Mouse (Mus musculus) embryonic facial prominence, embryonic 11.5 days (tissue): ENCODE data around the gene Apmap. TPM values are rescaled to one million over a fixed set of nuclear protein-coding genes. Genes with fewer than 3 reads are reported as not detected.

Source experiments
- ATAC-seq: fragments of 200-750 bp; cut with Nextera tagmentation; replicated peaks from 2 replicates; pipeline ENCODE4 v1.8.0; 2017; ENCODE audit warnings: low read depth; ENCODE audit not compliant: insufficient number of reproducible peaks, low FRiP score, low TSS enrichment
- DNase-seq: peaks from one replicate; pipeline ENCODE4 v3.0.0-alpha.2; 2015; ENCODE audit warnings: low spot score
- H3K27ac ChIP-seq: fragments of 300-500 bp; sonication (generic); replicated peaks from 2 replicates; pipeline ENCODE4 v1.5.1; 2014; ENCODE audit warnings: mild to moderate bottlenecking, low read depth, low read length, control low read depth
- H3K27me3 ChIP-seq: fragments of 300-500 bp; sonication (generic); 2 replicates; pipeline ENCODE4 v1.6.1; 2014; ENCODE audit warnings: mild to moderate bottlenecking, low read length, moderate library complexity, mixed read lengths; ENCODE audit not compliant: control insufficient read depth, insufficient read depth
- H3K36me3 ChIP-seq: fragments of 300-500 bp; sonication (generic); replicated peaks from 2 replicates; pipeline ENCODE4 v1.6.1; 2014; ENCODE audit warnings: low read depth, mild to moderate bottlenecking, low read length, moderate library complexity, mixed read lengths; ENCODE audit not compliant: control insufficient read depth, insufficient read depth
- H3K4me1 ChIP-seq: fragments of 300-500 bp; sonication (generic); 2 replicates; pipeline ENCODE4 v1.6.1; 2014; ENCODE audit warnings: low read length, mixed read lengths; ENCODE audit not compliant: control insufficient read depth, insufficient read depth
- H3K4me2 ChIP-seq: fragments of 300-500 bp; sonication (generic); 2 replicates; pipeline ENCODE4 v1.6.1; 2014; ENCODE audit warnings: low read depth, mild to moderate bottlenecking, control low read depth, low read length, moderate library complexity
- H3K4me3 ChIP-seq: fragments of 300-500 bp; sonication (generic); 2 replicates; pipeline ENCODE4 v1.5.1; 2014; ENCODE audit warnings: low read depth, low read length, control low read depth
- H3K9ac ChIP-seq: fragments of 300-500 bp; sonication (generic); replicated peaks from 2 replicates; pipeline ENCODE4 v1.6.1; 2014; ENCODE audit warnings: mild to moderate bottlenecking, control low read depth, low read length
- H3K9me3 ChIP-seq: fragments of 300-500 bp; sonication (generic); replicated peaks from 2 replicates; pipeline ENCODE4 v1.6.1; 2016; ENCODE audit warnings: mild to moderate bottlenecking, low read length, inconsistent platforms, mixed read lengths; ENCODE audit not compliant: control insufficient read depth
- WGBS: fragments of 180-500 bp; shearing (Covaris S2); extraction: QIAGEN DNeasy Blood & Tissue Kit; methylation state at CpG from one replicate; pipeline ENCODE4 v1.1.7; 2014; 5-methylcytosine and 5-hydroxymethylcytosine counted together
- polyA plus RNA-seq: library from polyadenylated mRNA; unstranded; fragments of >200 nt; fragmentation: Nextera tagmentation; extraction: Ambion mirVana; gene quantifications from 2 replicates; pipeline ENCODE4 v1.2.1, GENCODE M21; 2014

The Apmap gene
- 28.3 and 32.0 TPM in 2 replicates for polyA plus RNA-seq

DNA sequence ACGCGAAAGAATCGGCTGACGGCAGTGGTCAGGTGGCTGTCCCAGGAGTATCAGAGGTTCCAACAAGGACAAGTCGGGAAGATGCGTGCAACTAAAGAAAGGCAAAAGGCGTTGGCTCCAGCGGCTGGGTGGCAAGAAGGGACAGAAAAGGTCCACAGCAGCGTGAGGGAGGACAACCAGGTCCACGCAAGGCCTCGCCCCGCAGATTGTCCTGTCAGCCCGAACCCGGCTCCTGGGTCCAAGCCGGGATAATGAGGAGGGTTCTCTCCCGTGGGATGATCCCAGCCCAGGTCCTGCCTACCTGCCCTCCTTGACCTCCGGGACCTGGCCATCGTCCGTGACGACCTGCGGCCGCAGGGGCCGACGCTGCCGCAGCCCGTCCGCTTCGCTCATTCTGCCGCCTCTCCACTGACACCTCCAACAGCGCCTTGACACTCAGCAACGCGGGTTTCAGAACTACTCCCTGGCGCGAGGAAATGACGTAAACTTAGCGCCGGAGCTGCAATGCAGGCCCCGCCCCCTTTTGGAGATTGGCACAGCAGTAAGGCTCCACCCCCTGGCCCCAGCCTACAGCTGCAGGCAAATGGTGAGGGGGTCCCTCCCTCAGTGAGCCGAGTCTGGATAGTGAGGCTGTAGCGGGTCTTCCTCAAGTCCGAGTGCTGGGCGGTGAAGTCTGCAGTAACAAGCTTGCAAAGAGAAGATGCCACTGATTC lies at the start of gene Apmap:
Gene Apmap (minus strand): TSS at position 481 of the 713 bp plus-strand sequence.
- ATAC-seq: peak; percentile 99
- Histone ChIP-seq H3K4me3 (peak within 1 kb of the TSS; percentile 90), H3K4me1 (no peaks in the 10 kb centered on the region), H3K36me3 (no peaks in the 10 kb centered on the region), H3K4me2 (peak within 1 kb of the TSS; percentile 74), H3K9ac (peak within 1 kb of the TSS; percentile 80), H3K27me3 (no peaks in the 10 kb centered on the region), H3K9me3 (no peaks in the 10 kb centered on the region), H3K27ac (no peak within 1 kb of the TSS)
- WGBS: under 1% methylated on average over 42 of the region's 42 CpGs
- DNase-seq: peak; percentile 98

DNA sequence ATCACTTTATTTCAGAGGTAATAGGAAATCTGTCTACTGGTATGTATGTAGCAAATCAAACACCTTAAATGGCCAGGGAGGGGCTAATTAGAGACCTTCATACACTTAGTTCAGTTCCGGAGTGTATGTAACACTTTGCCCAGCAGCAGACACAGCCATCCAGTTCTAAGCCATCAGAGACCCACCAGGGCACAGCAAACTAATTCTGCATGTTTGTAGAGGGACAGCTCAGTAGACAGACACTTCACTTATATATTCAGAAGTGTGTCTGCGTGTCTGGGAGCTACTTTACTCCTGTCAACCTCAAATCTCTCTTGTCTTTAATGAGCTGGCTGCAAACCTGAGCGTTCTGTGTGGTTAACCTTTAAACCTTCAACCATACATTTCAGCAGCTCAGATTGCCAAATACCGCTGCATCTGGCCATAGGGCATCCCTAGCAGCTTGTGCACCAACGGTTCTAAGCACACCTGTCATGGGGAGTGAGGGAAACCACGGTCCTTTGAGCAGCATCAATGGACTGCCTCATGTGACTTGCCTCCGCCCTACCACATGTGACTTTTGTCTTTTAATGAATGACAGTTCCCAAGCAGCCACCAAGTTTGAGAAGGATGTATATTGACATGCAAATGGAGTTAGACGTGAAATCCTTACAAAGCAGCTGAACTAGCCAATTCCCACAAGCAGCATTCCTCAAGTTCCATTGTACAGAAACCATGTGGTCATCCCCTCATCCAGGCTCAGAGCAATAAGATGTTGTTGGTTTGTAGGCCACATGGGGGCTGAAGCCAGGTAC lies 48.8 kb upstream of the Apmap start:
- H3K4me3 ChIP-seq: no peak overlapping the region
- H3K36me3 ChIP-seq: no peaks in the 10 kb centered on the region
- no peaks in the 10 kb centered on the region for H3K4me1 ChIP-seq
- H3K9me3 ChIP-seq: no peaks in the 10 kb centered on the region
- H3K4me2 ChIP-seq: no peak overlapping the region
- WGBS: 59% methylated on average over 8 of the region's 8 CpGs
- H3K9ac ChIP-seq: no peak overlapping the region
- no peaks in the 10 kb centered on the region for H3K27me3 ChIP-seq
- peak; percentile 74 for ATAC-seq
- no peak for DNase-seq
- no peak overlapping the region for H3K27ac ChIP-seq

DNA sequence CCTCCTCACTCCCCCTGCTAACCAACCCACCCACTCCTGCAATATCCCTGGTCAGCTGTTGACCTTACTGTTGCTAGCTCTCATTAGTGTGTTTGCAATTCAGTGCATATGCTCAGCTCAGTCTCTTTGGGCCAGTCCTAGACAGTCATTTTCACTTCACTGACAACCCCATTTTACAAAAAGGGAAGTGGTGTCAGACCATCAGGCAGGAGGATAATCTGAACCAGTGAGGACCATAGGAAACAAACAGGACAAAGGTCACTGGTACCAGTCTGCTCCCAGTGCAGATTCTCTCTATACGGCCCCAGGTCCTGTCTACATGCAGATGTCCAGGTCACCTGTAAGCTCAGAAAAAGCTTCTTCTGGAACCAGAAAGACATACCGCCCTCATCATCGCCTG lies 47.7 kb upstream of the Apmap start:
- WGBS: 88% methylated on average over 3 of the region's 3 CpGs
- DNase-seq: no peak
- no peak for ATAC-seq
- no peak overlapping the region for H3K27ac ChIP-seq
- H3K27me3 ChIP-seq: no peaks in the 10 kb centered on the region
- no peak overlapping the region for H3K9ac ChIP-seq
- H3K36me3 ChIP-seq: no peaks in the 10 kb centered on the region
- H3K4me3 ChIP-seq: no peak overlapping the region
- H3K4me2 ChIP-seq: no peak overlapping the region
- H3K9me3 ChIP-seq: no peaks in the 10 kb centered on the region
- H3K4me1 ChIP-seq: peaks cover 2% of the 10 kb centered on the region; the same call in 1 of the 2 replicates

DNA sequence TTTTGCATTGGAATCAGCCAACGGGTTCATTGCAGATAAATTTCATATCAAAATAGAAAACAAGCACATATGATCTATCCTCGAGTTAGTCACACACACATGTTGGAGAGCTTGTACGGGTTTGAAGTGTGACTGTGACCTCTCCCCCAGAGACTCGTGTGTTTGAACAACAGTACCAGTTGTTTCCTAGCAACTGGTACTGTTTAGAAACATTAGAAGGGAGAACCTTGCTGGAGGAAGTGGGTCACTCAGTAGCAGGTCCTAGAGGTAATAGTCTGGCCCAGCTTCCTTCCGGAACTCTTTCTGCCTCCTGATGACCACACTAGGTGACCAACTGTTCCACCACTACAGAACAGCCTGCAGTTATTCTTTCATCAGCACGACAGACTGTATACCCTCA lies 46.9 kb upstream of the Apmap start:
- Histone ChIP-seq H3K27ac (no peak overlapping the region), H3K27me3 (no peaks in the 10 kb centered on the region), H3K36me3 (no peaks in the 10 kb centered on the region), H3K9me3 (no peaks in the 10 kb centered on the region), H3K4me2 (no peak overlapping the region), H3K4me3 (no peak overlapping the region), H3K9ac (no peak overlapping the region), H3K4me1 (peaks cover 6% of the 10 kb centered on the region; the same call in 1 of the 2 replicates)
- 81% methylated on average over 6 of the region's 6 CpGs for WGBS
- ATAC-seq: no peak
- DNase-seq: no peak

DNA sequence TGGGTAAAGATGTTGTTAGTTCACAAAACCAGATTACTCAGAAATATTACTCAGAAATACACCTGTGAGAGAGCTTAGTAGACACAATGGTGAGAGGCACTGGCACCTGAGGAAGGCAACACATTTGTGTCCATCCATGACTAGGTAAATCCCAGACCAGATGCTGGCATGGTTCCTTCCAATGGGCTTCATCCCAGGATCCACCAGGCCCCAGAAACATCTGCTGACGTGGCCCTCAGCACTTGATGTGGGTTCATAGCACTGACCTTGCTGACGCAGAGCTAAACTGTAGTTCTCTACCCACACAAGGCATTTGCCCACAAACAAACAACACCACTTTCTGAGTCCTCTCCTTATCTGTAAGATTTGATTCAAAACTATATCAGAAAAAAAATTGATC lies 46.4 kb upstream of the Apmap start:
- H3K27me3 ChIP-seq: no peaks in the 10 kb centered on the region
- H3K27ac ChIP-seq: no peak overlapping the region
- ATAC-seq (no peak), DNase-seq (no peak)
- peaks cover 6% of the 10 kb centered on the region; the same call in 1 of the 2 replicates for H3K4me1 ChIP-seq
- no peaks in the 10 kb centered on the region for H3K36me3 ChIP-seq
- no peaks in the 10 kb centered on the region for H3K9me3 ChIP-seq
- no peak overlapping the region for H3K9ac ChIP-seq
- H3K4me3 ChIP-seq: no peak overlapping the region
- no peak overlapping the region for H3K4me2 ChIP-seq
- WGBS: 93% methylated on average over 2 of the region's 2 CpGs

DNA sequence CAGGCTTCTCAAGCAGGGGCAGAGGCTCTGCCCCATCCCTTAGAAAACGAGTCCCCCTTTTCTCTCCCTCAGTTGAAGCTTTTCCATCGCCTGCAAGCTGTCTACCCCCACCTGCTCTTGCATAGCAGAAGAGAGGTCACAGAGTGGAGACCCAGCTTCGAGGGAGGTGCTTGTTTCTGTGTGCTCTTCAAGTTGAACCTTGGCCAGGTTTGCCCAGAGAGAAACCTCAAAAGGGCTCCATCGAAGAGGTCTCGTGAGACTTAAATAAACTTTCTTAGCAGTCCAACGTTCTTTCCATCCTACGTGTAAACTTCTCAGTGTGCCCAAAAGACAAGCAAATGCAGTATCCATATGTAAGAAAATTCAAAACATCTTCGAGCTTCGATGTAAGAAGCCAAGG lies 43.0 kb upstream of the Apmap start:
- no peaks in the 10 kb centered on the region for H3K36me3 ChIP-seq
- DNase-seq (no peak), ATAC-seq (no peak)
- no peak overlapping the region for H3K4me3 ChIP-seq
- no peak overlapping the region for H3K27ac ChIP-seq
- no peak overlapping the region for H3K4me2 ChIP-seq
- no peaks in the 10 kb centered on the region for H3K9me3 ChIP-seq
- H3K27me3 ChIP-seq: no peaks in the 10 kb centered on the region
- WGBS: 61% methylated on average over 9 of the region's 9 CpGs
- H3K4me1 ChIP-seq: peaks cover 6% of the 10 kb centered on the region; the same call in 1 of the 2 replicates
- H3K9ac ChIP-seq: no peak overlapping the region

DNA sequence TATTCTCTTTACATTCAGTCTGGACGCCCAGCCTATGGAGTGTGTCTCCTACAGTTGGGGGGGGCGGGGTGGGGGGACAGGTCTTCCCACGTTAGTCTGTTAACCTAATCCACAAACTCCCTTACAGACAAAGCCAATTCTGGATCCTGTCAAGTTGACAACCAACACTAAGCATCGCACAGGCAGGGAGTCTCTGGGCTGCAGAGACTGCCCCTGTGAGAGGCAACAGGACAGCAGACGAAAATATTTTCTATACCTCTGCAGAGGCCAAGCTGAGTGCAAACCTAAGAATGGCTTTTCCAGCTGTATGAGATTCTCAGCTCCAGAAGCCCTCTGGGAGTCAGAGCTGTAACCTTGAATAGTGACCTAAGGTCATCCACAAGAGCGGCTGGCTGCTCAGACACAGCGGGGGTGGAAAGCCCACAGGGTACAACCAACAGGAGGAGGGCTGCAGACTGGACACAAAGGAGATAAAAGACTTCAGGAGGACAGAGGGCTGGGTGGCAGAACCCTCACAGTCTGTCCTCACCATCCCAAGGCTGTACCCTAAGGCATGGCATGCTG lies 42.2 kb upstream of the Apmap start:
- no peak overlapping the region for H3K9ac ChIP-seq
- peak; percentile 60 for ATAC-seq
- DNase-seq: peak; percentile 38
- H3K4me2 ChIP-seq: no peak overlapping the region
- no peak overlapping the region for H3K4me3 ChIP-seq
- H3K9me3 ChIP-seq: no peaks in the 10 kb centered on the region
- 7% methylated on average over 7 of the region's 7 CpGs for WGBS
- H3K27ac ChIP-seq: no peak overlapping the region
- no peaks in the 10 kb centered on the region for H3K36me3 ChIP-seq
- peaks cover 6% of the 10 kb centered on the region; the same call in 1 of the 2 replicates for H3K4me1 ChIP-seq
- H3K27me3 ChIP-seq: no peaks in the 10 kb centered on the region
